Mouse (Mus musculus) lung, postnatal 0 days (tissue): ENCODE results near the gene Med10.

Experiments used
- CTCF ChIP-seq: IDR thresholded peaks from 2 replicates; pipeline ENCODE4 v1.5.1; 2016; ENCODE audit warnings: antibody characterized with exemption, mild to moderate bottlenecking
- EP300 ChIP-seq: IDR thresholded peaks from 2 replicates; pipeline ENCODE4 v1.6.1; 2016; ENCODE audit warnings: antibody characterized with exemption, mild to moderate bottlenecking, control low read depth

DNA sequence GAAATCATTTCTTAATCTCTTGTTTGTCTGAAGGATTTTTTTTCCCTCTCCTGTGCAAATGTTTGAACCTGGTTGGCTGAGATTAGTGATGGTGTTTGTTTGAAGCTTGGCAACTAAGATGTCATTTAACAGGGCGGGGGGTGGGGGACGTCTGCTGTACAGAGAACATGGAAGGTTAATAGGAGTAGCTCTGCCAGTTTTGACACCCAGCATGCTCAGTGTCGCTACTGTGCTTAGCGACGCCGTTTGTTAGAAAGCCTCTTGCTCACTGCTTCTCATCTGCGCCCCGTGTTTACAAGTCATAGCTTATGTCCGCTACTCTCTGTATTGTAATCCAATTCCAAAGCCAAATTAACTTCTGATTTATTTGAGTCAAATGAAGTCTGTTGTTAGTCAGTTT, 37.5 kb upstream of the Med10 start:
- no peak for TF ChIP-seq CTCF
- no peak for TF ChIP-seq EP300
